Mouse (Mus musculus) embryonic fibroblast, embryonic 13.5 days (primary cell): ENCODE measurements at regions not wholly inside any gene's neighbourhood (a gene's known extent, or its start where the extent isn't known, plus 50 kb on each side); places are given as distances from the start of the nearest gene placed in this dataset.

Source experiments
- H3K27ac ChIP-seq: 2 replicates; pipeline ENCODE4 v1.5.1; 2012; ENCODE audit warnings: low read length, control low read depth, inconsistent platforms; ENCODE audit not compliant: insufficient read depth
- H3K4me1 ChIP-seq: 2 replicates; pipeline ENCODE4 v1.6.1; 2011; ENCODE audit warnings: low read length; ENCODE audit not compliant: control insufficient read depth, insufficient read depth
- H3K4me3 ChIP-seq: 2 replicates; pipeline ENCODE4 v1.5.1; 2011; ENCODE audit warnings: mild to moderate bottlenecking, control low read depth, low read length; ENCODE audit not compliant: insufficient read depth
- CTCF ChIP-seq: IDR thresholded peaks from 2 replicates; pipeline ENCODE4 v1.5.1; 2011; ENCODE audit warnings: mild to moderate bottlenecking, control low read depth, low read length, moderate library complexity, borderline replicate concordance; ENCODE audit not compliant: insufficient read depth
- POLR2A ChIP-seq: IDR thresholded peaks from 2 replicates; pipeline ENCODE4 v1.6.1; 2011; ENCODE audit warnings: low read depth, mild to moderate bottlenecking, control low read depth, low read length, moderate library complexity

DNA sequence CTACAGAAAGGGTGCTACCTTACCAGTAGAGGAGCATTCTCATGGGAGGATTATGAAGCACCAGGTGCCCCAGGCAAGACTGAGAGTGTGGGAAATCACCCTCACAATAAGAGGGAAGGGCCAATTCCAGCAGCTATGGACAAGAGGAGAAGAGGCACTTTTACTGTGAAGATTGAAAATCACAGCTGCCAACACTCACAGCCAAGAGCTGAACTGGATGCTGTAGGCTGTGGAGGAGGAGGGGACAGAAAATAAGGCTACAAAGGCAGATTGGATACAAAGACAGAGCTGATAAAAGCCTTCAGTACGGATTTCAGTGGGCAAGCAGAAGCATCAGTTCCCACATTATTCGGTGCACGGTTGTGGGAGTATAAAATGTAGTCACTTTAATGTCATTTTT, 74.4 kb upstream of the Lifr start:
- H3K4me1 ChIP-seq = peaks cover 17% of the 10 kb centered on the region
- no peak overlapping the region for H3K4me3 ChIP-seq
- TF ChIP-seq CTCF (no peak), POLR2A (no peak)
- H3K27ac ChIP-seq = no peak overlapping the region

DNA sequence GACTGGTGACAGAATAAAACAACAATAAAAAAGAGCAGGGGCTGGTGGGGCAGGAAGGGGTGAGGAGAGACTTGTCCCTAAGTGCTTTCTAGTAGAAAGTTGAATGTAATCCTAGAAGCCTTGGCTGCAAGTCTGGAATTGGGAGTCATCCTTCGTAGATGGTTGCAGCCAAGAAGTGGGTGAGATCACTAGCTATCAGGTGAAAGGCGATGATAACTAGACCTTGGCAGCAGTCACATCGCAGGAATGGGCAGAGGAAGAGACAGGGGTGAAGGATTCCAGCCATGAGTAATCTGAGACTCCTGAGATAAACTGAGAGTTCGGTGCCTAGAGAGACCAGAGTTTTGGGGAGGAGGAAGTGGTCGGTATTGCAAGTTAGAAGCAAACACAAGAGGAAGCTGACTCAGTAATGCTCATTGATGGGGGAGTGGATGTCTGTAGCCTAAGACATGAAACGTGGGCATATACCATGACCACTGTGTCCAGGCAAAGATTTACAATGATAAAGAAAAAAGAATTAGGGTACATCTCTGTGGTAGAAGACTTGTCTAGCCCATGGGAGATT, 73.1 kb upstream of the Lifr start:
- Histone ChIP-seq H3K4me3 (no peak overlapping the region), H3K4me1 (peaks cover 13% of the 10 kb centered on the region), H3K27ac (0 out of 2 replicates have a peak overlapping the region, but pooled peaks have one; percentile 4)
- TF ChIP-seq POLR2A = no peak
- TF ChIP-seq CTCF = no peak

DNA sequence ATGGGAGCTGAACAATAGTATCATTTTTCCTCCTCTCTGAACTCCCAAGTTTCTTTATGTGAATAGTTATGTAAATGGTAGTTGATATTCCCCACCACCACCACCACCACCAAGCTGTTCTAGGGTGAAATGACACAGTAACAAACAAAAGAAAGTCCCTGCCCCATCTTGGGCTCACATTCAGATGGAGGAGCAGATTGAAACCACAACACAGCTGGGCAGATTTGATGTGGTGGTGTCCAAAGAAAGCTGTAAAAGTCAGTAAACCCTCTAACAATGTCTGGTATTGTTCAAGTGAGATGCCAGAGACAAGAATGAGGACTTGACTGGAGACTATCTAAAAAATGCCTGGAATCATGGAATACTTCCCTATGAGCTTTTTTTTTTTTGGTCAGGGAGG, 67.8 kb upstream of the Lifr start:
- Histone ChIP-seq H3K27ac (no peak overlapping the region), H3K4me1 (peaks cover 2% of the 10 kb centered on the region), H3K4me3 (no peak overlapping the region)
- TF ChIP-seq POLR2A (no peak), CTCF (no peak)

DNA sequence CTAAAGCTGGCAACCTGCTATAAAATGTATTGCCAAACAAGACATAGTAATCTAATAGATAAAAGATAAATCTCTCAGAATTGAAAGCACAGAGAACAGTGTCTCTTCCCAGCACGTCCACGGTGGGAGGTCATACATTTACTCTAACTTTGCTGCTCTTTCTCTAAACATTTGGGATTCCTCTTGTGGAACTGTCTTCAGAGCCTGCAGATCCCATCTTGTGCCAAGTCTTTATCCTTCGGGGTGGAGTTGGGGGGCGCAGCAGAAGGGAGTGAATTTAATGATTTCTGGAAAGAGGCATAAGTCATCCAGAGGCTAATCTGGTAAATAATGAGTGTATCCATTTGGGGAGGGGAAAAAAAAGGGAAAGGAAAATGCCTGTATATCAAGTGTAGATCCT, 65.2 kb upstream of the Lifr start:
- TF ChIP-seq CTCF (no peak), POLR2A (no peak)
- H3K4me3 ChIP-seq = no peak overlapping the region
- H3K4me1 ChIP-seq = peaks cover 2% of the 10 kb centered on the region
- no peak overlapping the region for H3K27ac ChIP-seq

DNA sequence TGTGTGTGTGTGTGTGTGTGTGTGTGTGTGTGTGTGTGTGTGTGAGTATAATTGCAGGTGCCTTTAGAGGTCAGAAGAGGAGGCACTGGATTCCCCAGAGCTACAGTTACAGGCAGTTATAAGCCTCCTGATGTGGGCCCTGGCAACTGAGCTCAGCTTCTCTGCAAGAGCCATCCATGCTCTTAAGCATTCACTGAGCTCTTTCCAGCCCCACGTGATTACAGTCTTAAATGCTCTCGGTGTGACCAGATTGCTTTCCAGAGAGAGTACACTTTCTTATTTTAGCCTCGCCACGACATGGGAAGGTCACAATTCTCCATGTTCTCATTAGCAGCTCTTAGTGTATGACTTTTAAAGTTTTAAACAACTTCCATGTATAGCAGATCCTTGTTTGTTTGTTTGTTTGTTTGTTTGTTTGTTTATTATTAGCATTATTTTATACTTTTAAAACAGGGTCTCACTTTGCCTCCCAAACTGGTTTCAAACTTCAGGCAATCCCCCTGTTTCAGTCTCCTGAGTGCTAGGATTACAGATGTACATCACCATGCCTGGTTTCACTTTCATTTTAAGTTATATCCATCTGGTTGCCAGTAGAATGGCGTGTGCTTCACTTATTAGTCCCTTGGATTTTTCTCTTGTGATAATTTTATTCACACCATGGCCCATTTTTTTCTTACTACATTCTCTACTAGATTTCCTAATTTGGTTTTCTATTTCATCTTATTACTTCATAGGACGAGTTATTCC, 58.9 kb upstream of the Lifr start:
- no peak overlapping the region for H3K4me3 ChIP-seq
- no peak for TF ChIP-seq POLR2A
- no peak for TF ChIP-seq CTCF
- H3K27ac ChIP-seq = no peak overlapping the region
- no peaks in the 10 kb centered on the region for H3K4me1 ChIP-seq

DNA sequence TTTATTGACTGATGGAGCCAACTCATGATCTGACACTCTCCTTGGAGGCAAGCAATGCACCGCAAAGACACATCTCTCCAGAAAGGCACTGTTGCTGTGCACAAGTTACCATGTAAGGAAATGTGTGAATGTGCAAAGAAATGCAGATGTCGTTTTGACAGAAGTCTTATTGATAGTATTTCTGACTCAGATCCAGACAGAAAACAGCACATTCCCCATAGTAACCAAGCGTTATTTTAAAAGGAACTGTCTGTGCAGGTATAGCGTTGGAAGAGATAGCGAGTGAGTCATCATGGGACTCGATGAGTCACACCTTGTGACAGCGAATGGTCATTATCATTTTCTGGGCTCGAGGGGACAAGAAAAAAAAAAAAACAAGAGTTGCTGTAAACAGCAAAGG, 52.9 kb upstream of the Lifr start:
- TF ChIP-seq CTCF = no peak
- TF ChIP-seq POLR2A = no peak
- Histone ChIP-seq H3K4me1 (no peaks in the 10 kb centered on the region), H3K27ac (no peak overlapping the region), H3K4me3 (no peak overlapping the region)

DNA sequence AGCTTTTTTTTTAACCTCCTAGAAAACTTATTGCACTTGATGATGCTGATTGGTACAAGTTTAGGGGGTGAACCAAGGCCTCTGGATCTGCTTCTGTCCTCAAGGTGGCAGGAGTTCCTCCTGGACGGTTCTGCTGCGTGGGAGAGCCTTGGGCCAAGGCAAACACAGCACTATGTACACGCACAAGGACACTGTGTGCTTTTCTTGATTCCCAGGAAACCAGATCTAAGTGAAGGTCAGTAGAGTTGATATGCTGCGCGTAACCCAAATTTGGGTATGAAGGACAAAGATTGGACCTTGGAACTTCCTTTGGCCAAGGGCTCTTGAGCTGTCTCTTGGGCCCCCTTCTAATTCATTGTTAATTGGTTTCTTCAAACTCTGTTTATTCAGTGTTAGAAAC, 51.3 kb upstream of the Lifr start:
- H3K4me1 ChIP-seq = no peaks in the 10 kb centered on the region
- TF ChIP-seq CTCF = no peak
- TF ChIP-seq POLR2A = no peak
- H3K4me3 ChIP-seq = no peak overlapping the region
- H3K27ac ChIP-seq = no peak overlapping the region

DNA sequence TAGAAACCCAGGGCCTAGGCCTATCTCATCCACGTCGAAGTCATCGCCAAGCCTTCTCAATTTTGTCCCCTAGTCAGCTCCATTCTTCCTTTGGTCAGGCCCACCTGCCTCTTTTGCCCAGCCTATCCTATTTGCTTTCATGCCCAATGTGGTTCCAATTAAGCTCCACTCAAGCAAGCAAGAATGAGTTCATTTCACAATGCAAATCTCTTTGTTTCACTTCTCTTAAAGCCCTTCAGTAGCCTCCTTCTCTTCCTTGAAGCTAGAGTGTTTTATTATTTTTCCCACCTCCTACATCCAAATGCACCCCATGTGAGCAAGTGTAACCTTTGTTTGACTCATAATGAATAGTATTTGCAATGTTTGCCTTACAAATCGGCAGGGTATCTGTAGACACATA, 50.6 kb upstream of the Lifr start:
- Histone ChIP-seq H3K4me3 (no peak overlapping the region), H3K27ac (no peak overlapping the region), H3K4me1 (no peaks in the 10 kb centered on the region)
- no peak for TF ChIP-seq CTCF
- no peak for TF ChIP-seq POLR2A
